Comparison of ENCODE assay signal across 10 mouse cellular contexts in genomic region chr6:113468512-113468911, GRCm38 (mm10). TPM values are rescaled to one million over a fixed set of nuclear protein-coding genes. Genes with fewer than 3 reads are reported as not detected.
DNase-seq lines count a peak whose midpoint lies in the region; ATAC-seq and TF ChIP-seq lines count a peak whose summit lies in the region.
"Had no signal": no experiment of that assay in that cellular context is flagged by ENCODE, and none has a peak within 500 bp of the region (broad histone marks: within the 10 kb centered on the region; RNA-seq: fewer than 3 reads in every experiment).

No protein-coding gene starts in this region.

- H3K4me2 ChIP-seq in hindbrain, embryonic 12.5 days (replicated peaks) = peak overlapping the region; percentile 62; the same call in 1 of the 2 replicates
- no peak overlapping the region for H3K4me2 ChIP-seq in hindbrain, embryonic 16.5 days (ENCODE audit: low read length)
- H3K4me2 ChIP-seq in stomach, embryonic 15.5 days = peak overlapping the region; percentile 76; the same call in 1 of the 2 replicates
- H3K4me2 ChIP-seq in stomach, postnatal 0 days (replicated peaks; ENCODE audit: low read depth) = no peak overlapping the region
- H3K4me2 ChIP-seq in intestine, embryonic 16.5 days (ENCODE audit: low read depth, low read length) = peak overlapping the region; percentile 87; the same call in 1 of the 2 replicates

- 0 out of 2 replicates have a peak, but pooled peaks have one; percentile 8 for ATAC-seq in hindbrain, embryonic 12.5 days (ENCODE audit: low FRiP score)
- ATAC-seq in hindbrain, embryonic 16.5 days = no peak
- ATAC-seq in stomach, embryonic 15.5 days (ENCODE audit: insufficient read depth, low FRiP score, low read depth) = no peak
- no peak for ATAC-seq in stomach, postnatal 0 days (ENCODE audit: low FRiP score, low TSS enrichment)
- no peak for ATAC-seq in intestine, embryonic 16.5 days

- TF ChIP-seq CTCF in stomach, postnatal 0 days (IDR thresholded peaks at IDR 0.05; ENCODE audit: low read depth) = no peak

- no peak for DNase-seq in stomach, postnatal 0 days (ENCODE audit: low spot score)
- DNase-seq in adrenal gland, adult 2 months = no peak
- DNase-seq in adipocyte (ENCODE audit: low spot score) = no peak

- H3K9ac ChIP-seq in hindbrain, embryonic 12.5 days = no peak overlapping the region
- H3K9ac ChIP-seq in hindbrain, embryonic 16.5 days (ENCODE audit: low read depth, low read length) = no peak overlapping the region; the same call in 1 of the 2 replicates
- H3K9ac ChIP-seq in stomach, embryonic 15.5 days = no peak overlapping the region
- no peak overlapping the region for H3K9ac ChIP-seq in stomach, postnatal 0 days (ENCODE audit: low read length)
- H3K9ac ChIP-seq in intestine, embryonic 16.5 days (ENCODE audit: low read depth, low read length) = peak overlapping the region; percentile 70; the same call in 1 of the 2 replicates

- H3K4me1 ChIP-seq in hindbrain, embryonic 12.5 days = peaks cover 15% of the 10 kb centered on the region
- H3K4me1 ChIP-seq in hindbrain, embryonic 16.5 days (ENCODE audit: control insufficient read depth, insufficient read depth, low read depth, low read length) = peaks cover 9% of the 10 kb centered on the region; the same call in 1 of the 2 replicates
- peaks cover 23% of the 10 kb centered on the region for H3K4me1 ChIP-seq in stomach, embryonic 15.5 days
- H3K4me1 ChIP-seq in stomach, postnatal 0 days (replicated peaks; ENCODE audit: control insufficient read depth, insufficient read depth) = peaks cover 8% of the 10 kb centered on the region
- peaks cover 31% of the 10 kb centered on the region for H3K4me1 ChIP-seq in intestine, embryonic 16.5 days (ENCODE audit: control insufficient read depth, insufficient read depth, low read length)

- H3K36me3 ChIP-seq in hindbrain, embryonic 12.5 days = no peaks in the 10 kb centered on the region
- H3K36me3 ChIP-seq in hindbrain, embryonic 16.5 days (ENCODE audit: control insufficient read depth, insufficient read depth, low read length) = no peaks in the 10 kb centered on the region
- no peaks in the 10 kb centered on the region for H3K36me3 ChIP-seq in stomach, embryonic 15.5 days
- no peaks in the 10 kb centered on the region for H3K36me3 ChIP-seq in stomach, postnatal 0 days (ENCODE audit: control insufficient read depth, insufficient read depth, low read length)
- H3K36me3 ChIP-seq in intestine, embryonic 16.5 days (ENCODE audit: control insufficient read depth, insufficient read depth, low read length) = no peaks in the 10 kb centered on the region

- 70% methylated on average over 3 of the region's 3 CpGs for WGBS in hindbrain, embryonic 12.5 days
- 57% methylated on average over 3 of the region's 3 CpGs for WGBS in hindbrain, embryonic 16.5 days
- WGBS in stomach, embryonic 15.5 days = 71% methylated on average over 3 of the region's 3 CpGs
- WGBS in stomach, postnatal 0 days = 71% methylated on average over 3 of the region's 3 CpGs
- WGBS in intestine, embryonic 16.5 days = 70% methylated on average over 3 of the region's 3 CpGs

- no peak overlapping the region for H3K4me3 ChIP-seq in hindbrain, embryonic 12.5 days
- H3K4me3 ChIP-seq in hindbrain, embryonic 16.5 days (ENCODE audit: low read length) = no peak overlapping the region
- H3K4me3 ChIP-seq in stomach, embryonic 15.5 days (replicated peaks) = no peak overlapping the region
- H3K4me3 ChIP-seq in stomach, postnatal 0 days (ENCODE audit: low read depth, low read length) = no peak overlapping the region
- no peak overlapping the region for H3K4me3 ChIP-seq in intestine, embryonic 16.5 days (ENCODE audit: low read length)

- H3K27me3 ChIP-seq in hindbrain, embryonic 12.5 days = peaks cover 42% of the 10 kb centered on the region
- H3K27me3 ChIP-seq in hindbrain, embryonic 16.5 days (replicated peaks; ENCODE audit: control insufficient read depth, insufficient read depth, low read length) = peaks cover 16% of the 10 kb centered on the region
- H3K27me3 ChIP-seq in stomach, embryonic 15.5 days (replicated peaks) = peaks cover 5% of the 10 kb centered on the region; the same call in 1 of the 2 replicates
- H3K27me3 ChIP-seq in stomach, postnatal 0 days (ENCODE audit: control insufficient read depth, insufficient read depth, low read length) = no peaks in the 10 kb centered on the region
- no peaks in the 10 kb centered on the region for H3K27me3 ChIP-seq in intestine, embryonic 16.5 days (replicated peaks; ENCODE audit: control insufficient read depth, insufficient read depth, low read length)

- no peak for TF ChIP-seq EP300 in stomach, postnatal 0 days (optimal IDR thresholded peaks at IDR 0.05)

- no peak overlapping the region for H3K27ac ChIP-seq in hindbrain, embryonic 12.5 days
- H3K27ac ChIP-seq in hindbrain, embryonic 16.5 days (ENCODE audit: low read depth, low read length) = no peak overlapping the region
- no peak overlapping the region for H3K27ac ChIP-seq in stomach, embryonic 15.5 days
- no peak overlapping the region for H3K27ac ChIP-seq in stomach, postnatal 0 days (replicated peaks)
- no peak overlapping the region for H3K27ac ChIP-seq in intestine, embryonic 16.5 days (ENCODE audit: low read length)

- no peaks in the 10 kb centered on the region for H3K9me3 ChIP-seq in hindbrain, embryonic 12.5 days (replicated peaks)
- no peaks in the 10 kb centered on the region for H3K9me3 ChIP-seq in hindbrain, embryonic 16.5 days (ENCODE audit: control insufficient read depth, low read length)
- H3K9me3 ChIP-seq in stomach, embryonic 15.5 days = no peaks in the 10 kb centered on the region
- no peaks in the 10 kb centered on the region for H3K9me3 ChIP-seq in stomach, postnatal 0 days (ENCODE audit: control insufficient read depth, low read length)
- no peaks in the 10 kb centered on the region for H3K9me3 ChIP-seq in intestine, embryonic 16.5 days (ENCODE audit: control insufficient read depth, low read length)

RNA-seq across cellular contexts. Expression of gene Il17rc, which starts 2.7 kb away (rescaled TPM):
- polyA plus RNA-seq in hindbrain, embryonic 12.5 days (2016; fragmentation: Nextera tagmentation; extraction: Ambion mirVana) = 5.4 and 6.0 TPM in 2 replicates
- polyA plus RNA-seq in hindbrain, embryonic 16.5 days (2015; fragmentation: Nextera tagmentation; extraction: Ambion mirVana) = 4.4 and 5.9 TPM in 2 replicates
- polyA plus RNA-seq in stomach, embryonic 15.5 days (2015; fragmentation: Nextera tagmentation; extraction: Ambion mirVana) = 26.4 and 26.7 TPM in 2 replicates
- 70.1 and 73.6 TPM in 2 replicates for polyA plus RNA-seq in stomach, postnatal 0 days (2015; fragmentation: Nextera tagmentation; extraction: Ambion mirVana)
- 34.6 and 38.0 TPM in 2 replicates for polyA plus RNA-seq in intestine, embryonic 16.5 days (2015; fragmentation: Nextera tagmentation; extraction: Ambion mirVana)
- 10 to 100 TPM; 17.0 to 22.0 TPM for total RNA-seq in adrenal gland, adult 2 months (2021)
- polyA plus RNA-seq in adrenal gland, adult 2 months (2012; rRNA removed) = 90.8 and 103 TPM in 2 replicates
- total RNA-seq: monocyte, adult 5-6 weeks had no signal

RNA-seq across cellular contexts. Expression of gene Il17re, which starts 10.2 kb away (rescaled TPM):
- 0.74 and 1.1 TPM in 2 replicates for polyA plus RNA-seq in hindbrain, embryonic 12.5 days (2016; fragmentation: Nextera tagmentation; extraction: Ambion mirVana)
- polyA plus RNA-seq in hindbrain, embryonic 16.5 days (2015; fragmentation: Nextera tagmentation; extraction: Ambion mirVana) = 0.26 and 0.34 TPM in 2 replicates
- polyA plus RNA-seq in stomach, embryonic 15.5 days (2015; fragmentation: Nextera tagmentation; extraction: Ambion mirVana) = 16.8 and 18.2 TPM in 2 replicates
- polyA plus RNA-seq in stomach, postnatal 0 days (2015; fragmentation: Nextera tagmentation; extraction: Ambion mirVana) = 25.5 and 30.6 TPM in 2 replicates
- 7.7 and 9.5 TPM in 2 replicates for polyA plus RNA-seq in intestine, embryonic 16.5 days (2015; fragmentation: Nextera tagmentation; extraction: Ambion mirVana)
- total RNA-seq in adrenal gland, adult 2 months (2021) = 1 to 10 TPM; 1.1 to 1.9 TPM
- 4.0 TPM in 2 replicates for polyA plus RNA-seq in adrenal gland, adult 2 months (2012; rRNA removed)
- total RNA-seq: monocyte, adult 5-6 weeks had no signal

RNA-seq across cellular contexts. Expression of gene Creld1, which starts 14.6 kb away (rescaled TPM):
- polyA plus RNA-seq in hindbrain, embryonic 12.5 days (2016; fragmentation: Nextera tagmentation; extraction: Ambion mirVana) = 47.5 and 54.3 TPM in 2 replicates
- 92.9 and 96.4 TPM in 2 replicates for polyA plus RNA-seq in hindbrain, embryonic 16.5 days (2015; fragmentation: Nextera tagmentation; extraction: Ambion mirVana)
- polyA plus RNA-seq in stomach, embryonic 15.5 days (2015; fragmentation: Nextera tagmentation; extraction: Ambion mirVana) = 23.2 and 23.3 TPM in 2 replicates
- polyA plus RNA-seq in stomach, postnatal 0 days (2015; fragmentation: Nextera tagmentation; extraction: Ambion mirVana) = 11.1 and 12.1 TPM in 2 replicates
- 20.6 and 22.9 TPM in 2 replicates for polyA plus RNA-seq in intestine, embryonic 16.5 days (2015; fragmentation: Nextera tagmentation; extraction: Ambion mirVana)
- 10 to 100 TPM; 44.7 to 58.5 TPM for total RNA-seq in adrenal gland, adult 2 months (2021)
- 30.0 and 31.1 TPM in 2 replicates for polyA plus RNA-seq in adrenal gland, adult 2 months (2012; rRNA removed)

RNA-seq across cellular contexts. Expression of gene Jagn1, which starts 26.1 kb away (rescaled TPM):
- polyA plus RNA-seq in hindbrain, embryonic 12.5 days (2016; fragmentation: Nextera tagmentation; extraction: Ambion mirVana) = 69.2 and 71.3 TPM in 2 replicates
- 95.2 and 106 TPM in 2 replicates for polyA plus RNA-seq in hindbrain, embryonic 16.5 days (2015; fragmentation: Nextera tagmentation; extraction: Ambion mirVana)
- polyA plus RNA-seq in stomach, embryonic 15.5 days (2015; fragmentation: Nextera tagmentation; extraction: Ambion mirVana) = 84.2 and 91.1 TPM in 2 replicates
- 69.2 and 69.6 TPM in 2 replicates for polyA plus RNA-seq in stomach, postnatal 0 days (2015; fragmentation: Nextera tagmentation; extraction: Ambion mirVana)
- 82.6 and 89.7 TPM in 2 replicates for polyA plus RNA-seq in intestine, embryonic 16.5 days (2015; fragmentation: Nextera tagmentation; extraction: Ambion mirVana)
- 10 to 100 TPM; 50.5 TPM for total RNA-seq in adrenal gland, adult 2 months (2021)
- 49.5 and 64.3 TPM in 2 replicates for polyA plus RNA-seq in adrenal gland, adult 2 months (2012; rRNA removed)

RNA-seq across cellular contexts. Expression of gene Cidec, which starts 33.0 kb away (rescaled TPM):
- not detected in 2 replicates for polyA plus RNA-seq in hindbrain, embryonic 12.5 days (2016; fragmentation: Nextera tagmentation; extraction: Ambion mirVana)
- 0.21 TPM in 1 of 2 replicates, not detected in the other for polyA plus RNA-seq in hindbrain, embryonic 16.5 days (2015; fragmentation: Nextera tagmentation; extraction: Ambion mirVana)
- polyA plus RNA-seq in stomach, embryonic 15.5 days (2015; fragmentation: Nextera tagmentation; extraction: Ambion mirVana) = 2.3 and 3.8 TPM in 2 replicates
- polyA plus RNA-seq in stomach, postnatal 0 days (2015; fragmentation: Nextera tagmentation; extraction: Ambion mirVana) = 31.0 and 31.2 TPM in 2 replicates
- 24.4 and 35.0 TPM in 2 replicates for polyA plus RNA-seq in intestine, embryonic 16.5 days (2015; fragmentation: Nextera tagmentation; extraction: Ambion mirVana)
- total RNA-seq in adrenal gland, adult 2 months (2021) = 100 to 1,000 TPM; 354 to 980 TPM
- polyA plus RNA-seq in adrenal gland, adult 2 months (2012; rRNA removed) = 514 and 896 TPM in 2 replicates
- total RNA-seq: hematopoietic stem cell, adult 5-6 weeks; monocyte, adult 5-6 weeks had no signal
- polyA plus RNA-seq: embryonic facial prominence, embryonic 11.5 days had no signal

Comparison
In these comparisons a context has a peak if more than half of its experiments do, and no peak if none do; other contexts are left out.
1. H3K4me2 ChIP-seq: peak in hindbrain, embryonic 12.5 days (single experiment), stomach, embryonic 15.5 days (single experiment) and intestine, embryonic 16.5 days (single experiment); none in hindbrain, embryonic 16.5 days (single experiment) and stomach, postnatal 0 days (single experiment).